Mouse (Mus musculus): Measurements from ENCODE around the gene Scpep1. TPM values are rescaled to one million over a fixed set of nuclear protein-coding genes. Genes with fewer than 3 reads are reported as not detected.
A peak's percentile ranks its signal among the peaks of the same experiment; 100 is the strongest.

Gene Scpep1
- polyA plus RNA-seq, 1 experiment from 2014 or later = 202 TPM

- no peaks in the 10 kb centered on the region for H3K27me3 ChIP-seq
- no peak for TF ChIP-seq CTCF (IDR thresholded peaks at IDR 0.05)
- DNase-seq (ENCODE audit: low read depth, low spot score) = no peak
- in situ Hi-C loops (cut with MboI; ENCODE audit: low pct_unique_long_range_greater_than_20kb) = no loop called here
- POLR2A ChIA-PET = no interaction called here
- CTCF ChIA-PET = no interaction called here
- ATAC-seq = no peak
Observed at GRCm38 (mm10) chr11:88931692-88932530, 23.4 kb downstream of the Scpep1 start.

DNA sequence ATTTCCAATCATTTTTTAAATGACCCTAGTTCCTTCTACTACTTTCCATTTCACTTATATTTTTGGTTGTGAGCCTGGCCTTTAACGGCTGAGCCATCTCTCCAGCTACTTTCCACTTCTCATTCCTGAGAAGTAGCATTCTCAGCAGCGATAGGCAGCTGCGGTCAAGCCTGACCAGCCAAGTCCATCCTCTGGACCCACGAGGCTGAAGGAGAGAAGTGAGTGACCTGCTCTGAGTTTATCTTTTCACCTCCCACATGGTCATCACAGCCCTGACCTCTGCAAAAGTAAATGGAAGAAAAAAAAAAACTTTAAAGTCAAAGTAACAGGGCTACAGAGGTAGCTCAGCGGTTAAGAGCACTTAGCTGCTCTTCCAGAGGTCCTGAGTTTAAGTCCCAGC is 28.7 kb downstream of the Scpep1 start:
- ChIA-PET CTCF (no interaction called here), POLR2A (interaction anchor here (0.6 to 1.0 kb wide), 2 partner anchors 16 to 26 kb away, joined by 3 to 9 read pairs; no protein-coding TSS in a partner anchor)
- ATAC-seq (no peak), DNase-seq (ENCODE audit: low read depth, low spot score) (no peak)
- TF ChIP-seq CTCF (IDR thresholded peaks at IDR 0.05) = no peak
- in situ Hi-C loops (cut with MboI; ENCODE audit: low pct_unique_long_range_greater_than_20kb) = no loop called here
- no peaks in the 10 kb centered on the region for H3K27me3 ChIP-seq

DNA sequence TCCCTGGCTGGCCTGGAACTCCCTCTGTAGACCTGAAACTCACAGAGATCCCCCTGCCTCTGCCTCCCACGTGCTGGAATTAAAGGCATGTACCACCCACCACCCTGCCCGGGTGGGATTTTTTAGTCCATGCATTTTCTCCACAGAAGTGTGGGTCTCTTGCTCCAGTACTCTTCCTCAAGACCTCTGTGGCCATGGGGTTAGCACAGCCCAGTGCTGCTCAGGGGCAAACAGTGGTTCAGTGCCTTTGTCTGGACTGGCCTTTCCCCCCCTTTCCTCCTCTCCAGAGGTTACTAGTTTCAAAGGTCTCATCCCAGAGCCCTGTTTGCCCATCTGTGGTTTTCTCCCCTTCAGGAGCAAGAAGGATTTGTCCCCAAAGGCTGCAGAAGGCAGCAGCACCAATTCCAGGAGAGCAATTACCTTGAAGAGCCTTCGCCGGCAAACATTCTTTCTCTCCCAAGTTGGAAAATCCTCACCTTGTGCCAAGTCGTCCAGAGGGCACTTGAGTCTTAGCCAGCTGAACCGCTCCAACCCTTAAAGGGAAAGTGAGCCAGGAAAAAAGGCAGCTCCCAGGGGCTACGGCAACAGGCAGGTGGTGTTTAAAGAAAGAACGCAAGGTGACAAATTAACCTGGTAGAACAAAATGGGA is 45.8 kb downstream of the Scpep1 start:
- ATAC-seq (peak; percentile 60), DNase-seq (ENCODE audit: low read depth, low spot score) (peak; percentile 53)
- no peak for TF ChIP-seq CTCF (IDR thresholded peaks at IDR 0.05)
- in situ Hi-C loops (cut with MboI; ENCODE audit: low pct_unique_long_range_greater_than_20kb) = loop anchor here (5.0 kb wide), 1 partner anchor 43 kb away; no protein-coding TSS in a partner anchor
- CTCF ChIA-PET = interaction anchor here (1.0 to 2.6 kb wide), 7 partner anchors 9 to 72 kb away, joined by 3 to 11 read pairs (median 5); no protein-coding TSS in a partner anchor
- no peaks in the 10 kb centered on the region for H3K27me3 ChIP-seq
- POLR2A ChIA-PET = interaction anchor here (0.5 to 2.4 kb wide), 2 partner anchors 9 to 57 kb away, joined by 3 to 9 read pairs; no protein-coding TSS in a partner anchor

- in situ Hi-C loops (cut with MboI; ENCODE audit: low pct_unique_long_range_greater_than_20kb) = loop anchor here (5.0 kb wide), 1 partner anchor 44 kb away; no protein-coding TSS in a partner anchor
- no peaks in the 10 kb centered on the region for H3K27me3 ChIP-seq
- DNase-seq (ENCODE audit: low read depth, low spot score) = peak; percentile 6
- CTCF ChIA-PET = interaction anchor here (1.0 to 2.6 kb wide), 9 partner anchors 9 to 73 kb away, joined by 3 to 11 read pairs (median 5); no protein-coding TSS in a partner anchor
- ATAC-seq = peak; percentile 78
- POLR2A ChIA-PET = interaction anchor here (2.4 kb wide), 1 partner anchor 10 kb away, joined by 9 read pairs; no protein-coding TSS in a partner anchor
- TF ChIP-seq CTCF (IDR thresholded peaks at IDR 0.05) = peak; percentile 28
Observed at GRCm38 (mm10) chr11:88908557-88909211, 46.6 kb downstream of the Scpep1 start.

- H3K27me3 ChIP-seq = no peaks in the 10 kb centered on the region
- DNase-seq (ENCODE audit: low read depth, low spot score) (no peak), ATAC-seq (no peak)
- POLR2A ChIA-PET = interaction anchor here (0.5 kb wide), 1 partner anchor 49 kb away, joined by 3 read pairs; no protein-coding TSS in a partner anchor
- in situ Hi-C loops (cut with MboI; ENCODE audit: low pct_unique_long_range_greater_than_20kb) = loop anchor here (5.0 kb wide), 1 partner anchor 44 kb away; no protein-coding TSS in a partner anchor
- CTCF ChIA-PET = interaction anchor here (1.0 to 2.6 kb wide), 8 partner anchors 9 to 68 kb away, joined by 3 to 11 read pairs (median 4); no protein-coding TSS in a partner anchor
- no peak for TF ChIP-seq CTCF (IDR thresholded peaks at IDR 0.05)
Observed at GRCm38 (mm10) chr11:88907886-88908285, 47.4 kb downstream of the Scpep1 start.

DNA sequence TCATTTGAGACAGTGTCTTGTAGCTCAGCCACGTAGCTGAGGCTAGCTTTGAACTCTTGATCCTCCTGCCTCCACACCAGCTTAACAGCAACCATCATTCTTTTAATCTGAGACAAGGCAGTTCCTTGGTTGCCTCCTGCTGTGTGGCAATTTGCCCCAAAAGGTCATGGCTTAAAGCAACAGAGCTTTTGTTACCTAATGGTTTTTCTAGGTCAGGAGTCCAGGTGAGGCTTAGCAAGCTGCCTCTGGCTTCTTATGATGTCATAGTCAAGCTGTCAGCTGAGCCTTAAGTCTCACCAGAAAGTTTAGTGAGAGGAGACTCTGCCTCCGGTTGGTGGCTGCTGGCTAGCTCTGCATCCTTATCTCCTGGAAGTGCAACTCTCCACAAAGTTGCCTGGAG is 49.6 kb downstream of the Scpep1 start:
- POLR2A ChIA-PET = interaction anchor here (0.5 kb wide), 1 partner anchor 50 kb away, joined by 4 read pairs; the partner anchor contains the start of gene Scpep1
- ATAC-seq (no peak), DNase-seq (ENCODE audit: low read depth, low spot score) (no peak)
- CTCF ChIA-PET = interaction anchor here (1.4 to 2.1 kb wide), 3 partner anchors 42 to 54 kb away, joined by 3 to 9 read pairs (median 3); partner anchors contain the start of gene Scpep1
- no peaks in the 10 kb centered on the region for H3K27me3 ChIP-seq
- no peak for TF ChIP-seq CTCF (IDR thresholded peaks at IDR 0.05)
- in situ Hi-C loops (cut with MboI; ENCODE audit: low pct_unique_long_range_greater_than_20kb) = loop anchor here (5.0 kb wide), 1 partner anchor 47 kb away; no protein-coding TSS in a partner anchor

- no peak for TF ChIP-seq CTCF (IDR thresholded peaks at IDR 0.05)
- ChIA-PET CTCF (interaction anchor here (2.1 kb wide), 1 partner anchor 51 kb away, joined by 9 read pairs; the partner anchor contains the start of gene Scpep1), POLR2A (no interaction called here)
- ATAC-seq = no peak
- in situ Hi-C loops (cut with MboI; ENCODE audit: low pct_unique_long_range_greater_than_20kb) = no loop called here
- H3K27me3 ChIP-seq = no peaks in the 10 kb centered on the region
- no peak for DNase-seq (ENCODE audit: low read depth, low spot score)
Observed at GRCm38 (mm10) chr11:88904080-88904479, 51.2 kb downstream of the Scpep1 start.

DNA sequence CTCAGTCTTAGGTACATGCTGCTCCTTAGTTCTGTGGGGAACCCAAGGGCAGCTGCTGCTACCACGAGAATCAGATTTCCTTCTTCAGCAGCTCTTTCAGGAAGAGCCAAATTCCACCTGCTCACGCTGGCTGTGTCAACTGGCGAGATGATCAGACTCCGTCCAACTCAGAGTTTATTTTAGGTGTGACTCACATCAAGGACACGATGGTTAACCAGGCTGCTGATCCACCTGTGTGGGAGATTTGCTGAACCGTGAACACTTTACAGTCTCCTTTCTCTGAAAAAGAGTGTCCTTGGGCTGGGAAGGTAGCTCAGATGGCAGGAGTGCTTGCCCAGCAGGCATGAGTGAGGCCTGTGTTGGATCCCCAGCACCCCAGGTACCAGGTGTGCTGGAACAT is 52.5 kb downstream of the Scpep1 start:
- no peak for ATAC-seq

GRCm38 (mm10) chr11:88901341-88901802 is 53.9 kb downstream of the Scpep1 start:
- CTCF ChIA-PET = interaction anchor here (0.9 kb wide), 1 partner anchor 72 kb away, joined by 4 read pairs; no protein-coding TSS in a partner anchor
- ATAC-seq (no peak), DNase-seq (ENCODE audit: low read depth, low spot score) (no peak)
- POLR2A ChIA-PET = interaction anchor here (1.0 kb wide), 1 partner anchor 20 kb away, joined by 3 read pairs; no protein-coding TSS in a partner anchor
- no peaks in the 10 kb centered on the region for H3K27me3 ChIP-seq
- TF ChIP-seq CTCF (IDR thresholded peaks at IDR 0.05) = no peak
- in situ Hi-C loops (cut with MboI; ENCODE audit: low pct_unique_long_range_greater_than_20kb) = no loop called here

More for the DNA sequence above, 52.5 kb downstream of the Scpep1 start:
- ChIA-PET POLR2A (no interaction called here), CTCF (interaction anchor here (1.1 to 1.2 kb wide), 3 partner anchors 14 to 55 kb away, joined by 3 read pairs; no protein-coding TSS in a partner anchor)
- DNase-seq (ENCODE audit: low read depth, low spot score) = peak; percentile 42
- in situ Hi-C loops (cut with MboI; ENCODE audit: low pct_unique_long_range_greater_than_20kb) = no loop called here
- no peak for TF ChIP-seq CTCF (IDR thresholded peaks at IDR 0.05)
- no peaks in the 10 kb centered on the region for H3K27me3 ChIP-seq

Measured in Patski (cell line).